Mouse (Mus musculus) hindbrain, embryonic 16.5 days (tissue): ENCODE results near the gene Slc36a2. TPM values are rescaled to one million over a fixed set of nuclear protein-coding genes. Genes with fewer than 3 reads are reported as not detected.
A peak's percentile ranks its signal among the peaks of the same experiment; 100 is the strongest.

Source experiments
- ATAC-seq: fragments of 200-750 bp; cut with Nextera tagmentation; 2 replicates; pipeline ENCODE4 v1.8.0; 2017; ENCODE audit warnings: moderate TSS enrichment, moderate library complexity
- H3K27ac ChIP-seq: fragments of 300-500 bp; sonication (generic); 2 replicates; pipeline ENCODE4 v1.5.1; 2014; ENCODE audit warnings: low read depth, mild to moderate bottlenecking, control low read depth, low read length, moderate library complexity
- H3K27me3 ChIP-seq: fragments of 300-500 bp; sonication (generic); replicated peaks from 2 replicates; pipeline ENCODE4 v1.6.1; 2014; ENCODE audit warnings: low read length; ENCODE audit not compliant: control insufficient read depth, insufficient read depth
- H3K36me3 ChIP-seq: fragments of 300-500 bp; sonication (generic); 2 replicates; pipeline ENCODE4 v1.6.1; 2014; ENCODE audit warnings: mild to moderate bottlenecking, low read length, moderate library complexity, mixed read lengths; ENCODE audit not compliant: control insufficient read depth, insufficient read depth
- H3K4me1 ChIP-seq: fragments of 300-500 bp; sonication (generic); 2 replicates; pipeline ENCODE4 v1.6.1; 2014; ENCODE audit warnings: low read depth, low read length; ENCODE audit not compliant: control insufficient read depth, insufficient read depth
- H3K4me2 ChIP-seq: fragments of 300-500 bp; sonication (generic); 2 replicates; pipeline ENCODE4 v1.6.1; 2014; ENCODE audit warnings: mild to moderate bottlenecking, low read length, control low read depth, moderate library complexity
- H3K4me3 ChIP-seq: fragments of 300-500 bp; sonication (generic); 2 replicates; pipeline ENCODE4 v1.5.1; 2014; ENCODE audit warnings: mild to moderate bottlenecking, low read length, control low read depth, moderate library complexity
- H3K9ac ChIP-seq: fragments of 300-500 bp; sonication (generic); 2 replicates; pipeline ENCODE4 v1.6.1; 2014; ENCODE audit warnings: low read depth, mild to moderate bottlenecking, control low read depth, low read length, moderate library complexity
- H3K9me3 ChIP-seq: fragments of 300-500 bp; sonication (generic); 2 replicates; pipeline ENCODE4 v1.6.1; 2014; ENCODE audit warnings: mild to moderate bottlenecking, low read length, moderate library complexity; ENCODE audit not compliant: control insufficient read depth
- WGBS: fragments of 180-500 bp; shearing (Covaris S2); extraction: QIAGEN DNeasy Blood & Tissue Kit; methylation state at CpG from one replicate; pipeline ENCODE4 v1.1.7; 2014; 5-methylcytosine and 5-hydroxymethylcytosine counted together
- polyA plus RNA-seq: library from polyadenylated mRNA; unstranded; fragments of >200 nt; fragmentation: Nextera tagmentation; extraction: Ambion mirVana; gene quantifications from 2 replicates; pipeline ENCODE4 v1.2.1, GENCODE M21; 2015

The Slc36a2 gene
- polyA plus RNA-seq, 1 experiment from 2014 or later, result 0.56 TPM

- H3K9me3 ChIP-seq, result no peaks in the 10 kb centered on the region
- H3K4me3 ChIP-seq, result no peak overlapping the region
- no peaks in the 10 kb centered on the region for H3K27me3 ChIP-seq
- H3K9ac ChIP-seq, result no peak overlapping the region
- no peaks in the 10 kb centered on the region for H3K4me1 ChIP-seq
- H3K36me3 ChIP-seq, result peaks cover 4% of the 10 kb centered on the region
- no peak overlapping the region for H3K4me2 ChIP-seq
- no peak overlapping the region for H3K27ac ChIP-seq
- ATAC-seq, result no peak
- 85% methylated on average over 5 of the region's 5 CpGs for WGBS
Measured at GRCm38 (mm10) chr11:55214161-55214560, 29.3 kb upstream of the Slc36a2 start.

- Histone ChIP-seq H3K4me3 (no peak overlapping the region), H3K4me2 (no peak overlapping the region), H3K27me3 (no peaks in the 10 kb centered on the region), H3K9ac (no peak overlapping the region), H3K36me3 (0 out of 2 replicates have a peak, but pooled peaks cover 2% of the 10 kb centered on the region), H3K27ac (no peak overlapping the region), H3K4me1 (no peaks in the 10 kb centered on the region), H3K9me3 (no peaks in the 10 kb centered on the region)
- ATAC-seq, result no peak
- 91% methylated on average over 4 of the region's 4 CpGs for WGBS
Measured at GRCm38 (mm10) chr11:55213518-55213917, 28.6 kb upstream of the Slc36a2 start.

GRCm38 (mm10) chr11:55209626-55210353, 24.9 kb upstream of the Slc36a2 start:
- H3K4me1 ChIP-seq, result peaks cover 13% of the 10 kb centered on the region
- no peak overlapping the region for H3K4me3 ChIP-seq
- ATAC-seq, result no peak
- no peaks in the 10 kb centered on the region for H3K9me3 ChIP-seq
- 86% methylated on average over 6 of the region's 6 CpGs for WGBS
- no peaks in the 10 kb centered on the region for H3K27me3 ChIP-seq
- H3K36me3 ChIP-seq, result no peaks in the 10 kb centered on the region
- H3K4me2 ChIP-seq, result no peak overlapping the region
- no peak overlapping the region for H3K27ac ChIP-seq
- H3K9ac ChIP-seq, result no peak overlapping the region

GRCm38 (mm10) chr11:55209032-55209431, 24.2 kb upstream of the Slc36a2 start:
- H3K36me3 ChIP-seq, result no peaks in the 10 kb centered on the region
- H3K4me1 ChIP-seq, result peaks cover 13% of the 10 kb centered on the region
- no peak overlapping the region for H3K4me3 ChIP-seq
- no peaks in the 10 kb centered on the region for H3K9me3 ChIP-seq
- H3K27ac ChIP-seq, result no peak overlapping the region
- WGBS, result 87% methylated on average over 2 of the region's 2 CpGs
- no peak for ATAC-seq
- no peak overlapping the region for H3K9ac ChIP-seq
- no peak overlapping the region for H3K4me2 ChIP-seq
- no peaks in the 10 kb centered on the region for H3K27me3 ChIP-seq

- H3K9ac ChIP-seq, result no peak overlapping the region
Measured at GRCm38 (mm10) chr11:55208001-55208690, 23.3 kb upstream of the Slc36a2 start.

GRCm38 (mm10) chr11:55204602-55205001, 19.7 kb upstream of the Slc36a2 start:
- ATAC-seq, result peak; percentile 31
- Histone ChIP-seq H3K27ac (peak overlapping the region; percentile 66; the same call in 1 of the 2 replicates), H3K9ac (peak overlapping the region; percentile 94), H3K27me3 (no peaks in the 10 kb centered on the region), H3K9me3 (no peaks in the 10 kb centered on the region), H3K36me3 (no peaks in the 10 kb centered on the region), H3K4me3 (peak overlapping the region; percentile 95), H3K4me1 (peaks cover 13% of the 10 kb centered on the region), H3K4me2 (peak overlapping the region; percentile 70)
- WGBS, result 1% methylated on average over 17 of the region's 17 CpGs

More at GRCm38 (mm10) chr11:55208001-55208690, 23.3 kb upstream of the Slc36a2 start:
- ATAC-seq, result no peak
- no peak overlapping the region for H3K4me2 ChIP-seq
- peaks cover 13% of the 10 kb centered on the region for H3K4me1 ChIP-seq
- no peaks in the 10 kb centered on the region for H3K36me3 ChIP-seq
- no peak overlapping the region for H3K4me3 ChIP-seq
- 69% methylated on average over 6 of the region's 6 CpGs for WGBS
- no peak overlapping the region for H3K27ac ChIP-seq
- no peaks in the 10 kb centered on the region for H3K9me3 ChIP-seq
- H3K27me3 ChIP-seq, result no peaks in the 10 kb centered on the region

GRCm38 (mm10) chr11:55204159-55204596, 19.3 kb upstream of the Slc36a2 start, which contains the start of gene Slc36a1:
Gene Slc36a1 (plus strand): TSS chr11:55204350.
- Histone ChIP-seq H3K4me3 (peak within 1 kb of the TSS; percentile 95), H3K9me3 (no peaks in the 10 kb centered on the region), H3K9ac (peak within 1 kb of the TSS; percentile 94), H3K4me2 (peak within 1 kb of the TSS; percentile 70), H3K27ac (peak within 1 kb of the TSS; percentile 66; the same call in 1 of the 2 replicates), H3K27me3 (no peaks in the 10 kb centered on the region), H3K36me3 (no peaks in the 10 kb centered on the region), H3K4me1 (peaks cover 13% of the 10 kb centered on the region)
- peak; percentile 94 for ATAC-seq
- WGBS, result under 1% methylated on average over 27 of the region's 31 CpGs

- H3K9ac ChIP-seq, result no peak overlapping the region
- no peaks in the 10 kb centered on the region for H3K9me3 ChIP-seq
- no peaks in the 10 kb centered on the region for H3K36me3 ChIP-seq
- no peak overlapping the region for H3K27ac ChIP-seq
- H3K4me2 ChIP-seq, result no peak overlapping the region
- no peaks in the 10 kb centered on the region for H3K4me1 ChIP-seq
- WGBS, result 84% methylated on average over 8 of the region's 8 CpGs
- no peak for ATAC-seq
- H3K4me3 ChIP-seq, result no peak overlapping the region
- H3K27me3 ChIP-seq, result no peaks in the 10 kb centered on the region
Measured at GRCm38 (mm10) chr11:55197740-55198510, 13.0 kb upstream of the Slc36a2 start.

- H3K4me3 ChIP-seq, result no peak overlapping the region
- no peaks in the 10 kb centered on the region for H3K9me3 ChIP-seq
- no peak overlapping the region for H3K4me2 ChIP-seq
- no peaks in the 10 kb centered on the region for H3K36me3 ChIP-seq
- no peak overlapping the region for H3K27ac ChIP-seq
- H3K4me1 ChIP-seq, result no peaks in the 10 kb centered on the region
- no peaks in the 10 kb centered on the region for H3K27me3 ChIP-seq
- ATAC-seq, result no peak
- no peak overlapping the region for H3K9ac ChIP-seq
- WGBS, result 75% methylated on average over 6 of the region's 6 CpGs
Measured at GRCm38 (mm10) chr11:55197086-55197485, 12.2 kb upstream of the Slc36a2 start.
